Mouse (Mus musculus) MEL (cell line): Measurements from ENCODE around the gene Samd14.

Experiments used
- CTCF ChIP-seq, 3 experiments: IDR thresholded peaks in 2 of 3; conservative IDR thresholded peaks in 1 of 3; 2 replicates each; pipeline ENCODE4 v1.5.1; 2011 to 2012; ENCODE audit warnings: low read length in 3 of 3, low read depth in 2 of 3, mild to moderate bottlenecking in 2 of 3, improper control_type of control experiment in 1 of 3, inconsistent platforms in 1 of 3, mixed read lengths in 1 of 3, moderate library complexity in 1 of 3; ENCODE audit not compliant: control insufficient read depth in 1 of 3, insufficient read depth in 1 of 3, poor library complexity in 1 of 3, severe bottlenecking in 1 of 3
- GABPA ChIP-seq: IDR thresholded peaks from 2 replicates; pipeline ENCODE4 v1.6.1; 2012; ENCODE audit warnings: low read depth, mild to moderate bottlenecking, inconsistent platforms, low read length, improper control_type of control experiment, moderate library complexity
- GATA1 ChIP-seq: IDR thresholded peaks from 2 replicates; pipeline ENCODE4 v1.6.1; 2011; ENCODE audit warnings: low read depth, low read length, improper control_type of control experiment
- MAX ChIP-seq: IDR thresholded peaks from 2 replicates; pipeline ENCODE4 v1.6.1; 2011; ENCODE audit warnings: low read length, improper control_type of control experiment
- MAZ ChIP-seq: IDR thresholded peaks from 2 replicates; pipeline ENCODE4 v1.6.1; 2012; ENCODE audit warnings: low read depth, mild to moderate bottlenecking, inconsistent platforms, low read length, improper control_type of control experiment
- POLR2A ChIP-seq, 2 experiments: IDR thresholded peaks; 2 replicates each; pipeline ENCODE4 v1.6.1; 2011 to 2012; ENCODE audit warnings: low read length in 2 of 2, mild to moderate bottlenecking in 2 of 2, control low read depth in 1 of 2, improper control_type of control experiment in 1 of 2, low read depth in 1 of 2, moderate library complexity in 1 of 2; ENCODE audit not compliant: control insufficient read depth in 1 of 2, insufficient read depth in 1 of 2, poor library complexity in 1 of 2

GRCm38 (mm10) chr11:94986435-94986834 lies 23.2 kb upstream of the Samd14 start:
- TF ChIP-seq MAZ (no peak), CTCF (IDR thresholded peaks at IDR 0.05 in 2 of 3, conservative IDR thresholded peaks at IDR 0.05 in 1 of 3; ENCODE audit: control insufficient read depth in 1 of 3, insufficient read depth in 1 of 3, low read depth in 2 of 3, low read length in 3 of 3, poor library complexity in 1 of 3, severe bottlenecking in 1 of 3) (no peak), POLR2A (IDR thresholded peaks at IDR 0.05; ENCODE audit: control insufficient read depth in 1 of 2, insufficient read depth in 1 of 2, low read depth in 1 of 2, low read length in 2 of 2, poor library complexity in 1 of 2) (no peak), GATA1 (no peak), GABPA (no peak), MAX (no peak)
